Mouse (Mus musculus): Measurements from ENCODE around the gene Cnot8.
"Not testable (repeated sequence)": the region's sequence is repeated elsewhere in the genome, so short reads cannot be mapped to it uniquely, and the experiment has no call there.

Gene Cnot8

DNA sequence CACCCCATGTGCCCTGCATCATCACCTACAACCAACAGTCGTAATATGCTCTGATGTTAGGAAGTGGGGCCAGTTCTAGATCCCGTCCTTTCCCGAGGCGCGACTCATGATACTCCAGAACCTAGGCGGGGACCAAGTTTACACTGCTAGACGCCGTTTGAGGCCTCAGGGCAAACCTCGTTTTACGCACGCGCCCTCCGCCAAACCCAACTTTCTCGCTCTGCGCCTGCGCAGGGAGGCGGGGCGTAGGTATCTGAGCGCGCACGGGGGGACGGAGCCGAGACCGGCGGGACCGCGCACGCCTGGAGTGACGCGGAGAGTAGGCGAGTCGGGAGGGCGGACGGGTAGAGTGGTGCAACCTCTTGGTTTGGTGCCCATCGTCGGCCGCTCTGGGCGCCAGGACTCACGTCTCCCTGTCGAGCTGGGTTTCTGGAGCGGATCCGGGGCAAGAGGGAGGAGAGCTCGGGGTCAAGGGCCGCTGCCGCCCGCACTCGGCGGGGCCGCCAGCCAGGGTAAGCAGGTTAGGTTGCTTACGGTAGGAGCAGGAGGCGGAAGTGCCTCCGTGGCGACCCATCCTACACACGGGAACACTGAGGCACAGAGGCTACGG lies at the start of gene Cnot8:
Cnot8 (plus strand) TSS at position 457 of the 610 bp plus-strand sequence.
- peak; percentile 99 for DNase-seq

DNA sequence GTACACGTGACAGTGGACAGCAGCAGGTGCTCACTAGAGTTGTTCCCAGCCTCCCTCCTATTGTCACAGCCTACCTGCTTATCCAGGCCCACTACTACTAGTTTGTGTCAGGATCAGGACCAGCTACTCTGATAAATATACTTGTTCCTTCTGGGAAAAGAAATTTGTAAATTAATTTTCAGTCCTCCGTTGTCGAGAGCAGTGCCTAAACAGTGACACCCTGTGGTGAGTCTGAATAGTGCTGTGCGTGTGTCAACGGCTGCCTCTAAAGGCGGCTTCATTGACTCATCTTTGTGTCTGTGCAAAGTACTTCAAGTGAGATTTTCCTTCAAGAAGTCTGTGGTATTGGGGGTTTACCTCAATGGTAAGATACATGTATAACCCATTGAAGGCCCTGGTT lies 46.5 kb upstream of the Cnot8 start:
- DNase-seq: peak; percentile 51 to 75

DNA sequence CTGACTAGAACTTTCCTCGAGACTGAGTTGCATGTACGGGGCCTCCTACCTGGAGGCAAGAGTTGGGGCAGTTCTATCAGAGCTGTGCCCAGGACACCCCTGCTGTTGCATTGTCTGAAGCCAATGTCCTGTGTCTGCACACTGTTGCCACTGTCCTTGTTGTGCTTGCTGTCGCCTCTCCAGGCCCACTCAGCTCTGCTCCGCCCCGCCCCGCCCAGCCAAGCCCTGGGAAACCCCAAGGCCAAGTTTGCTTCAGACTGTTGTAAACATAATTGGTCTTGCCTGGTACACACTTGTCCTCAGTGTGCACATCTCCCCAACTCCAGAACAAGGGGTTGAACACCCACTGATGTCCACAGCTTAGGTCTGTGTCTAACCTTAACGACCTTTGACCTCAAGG lies 44.2 kb upstream of the Cnot8 start:
- DNase-seq: not testable (repeated sequence)

DNA sequence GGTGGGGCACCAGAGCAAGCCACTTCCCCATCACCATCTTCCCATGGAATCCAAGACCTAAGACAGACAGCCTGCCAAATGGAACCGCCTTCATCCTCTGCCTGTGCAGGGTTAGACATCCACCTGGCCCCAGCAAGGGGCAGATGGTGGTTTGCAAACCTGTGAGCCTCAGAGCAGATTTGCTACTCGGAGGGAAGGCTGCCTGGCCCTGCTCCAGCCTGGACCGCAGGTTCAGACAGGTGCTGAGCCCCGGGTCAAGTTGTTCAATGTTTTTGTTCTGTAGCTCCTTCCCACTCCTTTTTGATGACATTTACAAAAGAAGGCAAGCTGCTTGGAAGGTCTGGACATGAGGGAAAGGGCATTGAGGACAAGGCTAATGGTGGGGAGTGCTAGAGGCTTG lies 42.7 kb upstream of the Cnot8 start:
- DNase-seq: peak; percentile 73 to 85

DNA sequence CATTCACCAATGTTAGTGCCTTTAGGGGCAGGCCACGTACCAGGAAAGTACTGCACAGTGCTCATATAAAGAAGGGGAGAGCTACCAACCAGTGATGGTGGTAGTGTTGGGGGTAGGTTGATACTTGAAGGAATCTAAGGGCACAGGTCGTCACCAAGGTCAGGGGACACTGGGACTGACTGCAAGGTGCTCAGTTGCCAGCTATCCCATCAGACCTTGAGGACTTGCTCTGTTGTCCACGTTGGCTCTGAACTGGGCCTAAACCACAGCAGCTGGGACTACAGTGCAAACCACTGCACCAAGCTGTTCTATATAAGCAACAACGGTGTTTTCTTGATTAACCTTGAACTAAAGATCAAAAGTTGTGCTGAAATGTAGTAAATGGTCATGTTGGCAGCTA lies 41.4 kb upstream of the Cnot8 start:
- DNase-seq: no peak

DNA sequence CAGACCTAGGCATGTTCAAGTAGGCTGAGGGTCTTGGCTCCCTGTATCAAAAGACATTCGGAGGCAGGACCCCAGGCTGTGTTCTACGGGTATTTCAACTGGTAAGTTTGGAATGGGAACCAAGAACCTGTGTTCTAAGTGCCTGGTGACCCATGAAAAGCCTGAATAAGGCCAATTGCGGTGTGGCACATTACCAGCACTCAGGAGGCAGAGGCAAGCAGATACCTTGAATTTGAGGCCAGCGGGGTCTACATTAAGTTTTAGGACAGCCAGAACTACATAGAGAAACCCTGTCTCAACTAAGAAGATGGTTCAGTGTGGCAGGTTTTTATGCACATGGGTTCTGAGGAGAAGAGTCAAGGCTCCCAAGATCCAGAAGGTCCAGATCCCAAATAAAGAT lies 38.9 kb upstream of the Cnot8 start:
- DNase-seq: no peak

DNA sequence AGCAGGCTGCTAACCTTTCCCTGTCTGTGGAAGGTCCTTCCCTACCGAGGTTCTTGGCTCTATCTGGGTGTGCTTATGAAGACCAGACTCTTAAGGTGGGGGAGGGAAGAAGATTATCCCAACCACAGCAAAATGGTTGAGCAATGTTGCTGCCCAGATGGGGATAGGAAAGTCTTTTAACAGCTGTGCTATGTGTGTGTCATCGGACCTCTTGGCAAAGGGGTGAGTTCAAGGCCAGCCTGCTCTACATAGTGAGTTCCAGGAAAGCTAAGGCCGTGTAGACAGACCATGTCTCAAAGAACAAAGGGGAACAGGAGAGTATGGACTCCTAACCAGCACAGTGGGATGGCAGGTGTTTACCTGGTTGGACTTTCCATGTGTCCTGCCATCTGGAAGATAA lies 31.0 kb upstream of the Cnot8 start:
- DNase-seq: no peak

DNA sequence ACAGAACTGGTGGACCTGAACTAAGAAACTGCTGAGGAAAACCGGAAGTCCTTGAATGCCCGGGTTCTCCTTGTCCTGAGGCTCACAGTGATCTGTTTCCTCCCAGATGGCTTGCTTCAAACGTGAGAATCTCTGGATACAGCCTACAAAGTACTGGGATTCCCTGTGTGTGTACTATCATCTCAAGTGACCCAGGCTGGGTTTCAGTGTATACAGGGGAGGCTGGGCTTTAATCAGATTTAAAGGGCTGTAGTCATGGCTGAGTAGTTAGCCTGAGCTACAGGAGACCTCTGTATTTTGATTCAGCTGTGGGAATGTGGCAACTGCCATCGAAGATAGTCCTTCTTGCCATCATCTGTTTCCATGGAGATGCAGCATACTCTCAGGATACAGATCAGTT lies 26.7 kb upstream of the Cnot8 start:
- no peak for DNase-seq

DNA sequence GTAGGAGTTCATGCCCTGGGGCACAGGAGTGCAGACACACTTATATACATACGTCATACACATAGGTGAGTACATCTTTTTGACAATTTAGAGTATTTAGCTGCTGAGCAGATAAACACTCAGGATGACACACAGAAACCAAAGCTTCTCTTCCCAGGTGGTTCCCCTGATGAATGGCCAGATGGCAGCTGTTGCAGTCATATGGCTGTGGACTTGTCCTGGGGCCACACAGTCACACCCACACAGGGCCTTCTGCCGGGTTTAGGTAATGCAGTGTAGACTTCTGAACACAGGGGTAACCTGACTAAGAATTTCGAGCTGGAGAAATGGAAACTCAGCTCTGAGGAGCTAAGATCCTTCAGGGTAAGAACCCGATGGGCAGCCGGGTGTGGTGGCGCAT lies 22.2 kb upstream of the Cnot8 start:
- DNase-seq: peak in 1 of 2 experiments; percentile 64

DNA sequence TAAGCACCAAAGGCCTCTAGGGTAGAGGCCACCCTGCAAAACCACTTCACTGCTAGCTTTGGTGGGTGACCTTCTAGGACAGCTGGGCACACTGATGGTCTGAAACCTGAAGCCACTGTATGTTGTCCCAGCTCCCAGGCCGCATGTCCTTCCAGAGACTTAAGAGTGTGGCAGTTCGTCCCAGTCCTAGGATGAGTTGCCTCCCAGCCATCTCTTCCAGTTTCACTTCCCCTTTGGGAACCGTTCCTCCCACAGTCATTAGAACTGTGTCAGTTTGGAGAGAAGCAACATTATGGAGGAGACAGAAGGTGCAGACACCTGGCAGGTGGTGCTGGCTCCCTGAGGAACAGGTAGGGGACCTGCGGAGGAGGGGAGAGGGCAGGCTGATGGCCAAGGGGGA lies 11.4 kb upstream of the Cnot8 start:
- no peak for DNase-seq

DNA sequence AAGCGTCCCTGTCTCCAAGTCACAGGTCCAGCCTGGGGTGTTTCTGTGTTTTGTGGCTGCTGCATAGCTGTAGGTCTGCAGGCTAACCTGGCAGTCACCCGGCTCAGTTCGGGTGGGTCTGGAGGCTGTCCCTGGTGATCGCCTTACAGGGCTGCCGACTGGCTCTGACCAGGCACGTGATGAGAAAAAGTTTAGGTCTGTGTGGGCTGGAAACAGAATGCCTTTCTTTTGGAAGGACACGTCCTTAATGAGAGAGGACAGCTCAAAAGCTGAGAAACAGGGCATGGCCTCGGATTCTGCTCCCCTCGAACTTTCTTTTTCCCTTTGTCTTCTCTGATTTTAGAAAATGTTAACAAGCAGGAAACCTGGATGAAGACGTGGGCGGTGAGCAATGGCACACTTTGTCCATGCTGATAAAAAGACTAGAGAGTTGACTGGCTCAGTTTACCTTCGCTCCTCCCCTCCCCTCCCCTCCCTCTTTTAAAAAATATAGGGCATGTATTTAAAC lies 10.9 kb upstream of the Cnot8 start, which contains the start of gene Gm12248:
Gm12248 (minus strand) TSS at position 114 of the 508 bp plus-strand sequence.
- no peak for DNase-seq

DNA sequence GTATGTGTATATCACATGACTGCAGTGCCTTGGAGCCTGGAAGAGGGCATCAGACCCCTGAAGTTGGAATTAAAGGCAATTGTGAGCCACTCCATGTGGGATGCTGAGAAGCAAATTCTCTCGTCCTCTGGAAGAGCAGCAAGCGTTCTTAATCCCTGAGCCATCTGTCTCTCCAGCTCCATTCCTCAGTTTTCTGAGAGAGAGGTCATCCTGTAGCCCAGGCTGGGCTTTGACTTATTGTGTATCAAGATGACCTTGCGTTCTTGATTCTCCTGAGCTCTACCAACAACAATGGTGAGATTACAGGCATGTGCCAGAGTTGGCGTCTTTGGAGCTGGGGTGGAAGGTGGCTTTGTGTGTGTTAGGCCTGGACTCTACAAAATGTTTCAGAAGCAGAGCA lies 9.2 kb upstream of the Cnot8 start:
- DNase-seq: peak in 1 of 2 experiments; percentile 12

DNA sequence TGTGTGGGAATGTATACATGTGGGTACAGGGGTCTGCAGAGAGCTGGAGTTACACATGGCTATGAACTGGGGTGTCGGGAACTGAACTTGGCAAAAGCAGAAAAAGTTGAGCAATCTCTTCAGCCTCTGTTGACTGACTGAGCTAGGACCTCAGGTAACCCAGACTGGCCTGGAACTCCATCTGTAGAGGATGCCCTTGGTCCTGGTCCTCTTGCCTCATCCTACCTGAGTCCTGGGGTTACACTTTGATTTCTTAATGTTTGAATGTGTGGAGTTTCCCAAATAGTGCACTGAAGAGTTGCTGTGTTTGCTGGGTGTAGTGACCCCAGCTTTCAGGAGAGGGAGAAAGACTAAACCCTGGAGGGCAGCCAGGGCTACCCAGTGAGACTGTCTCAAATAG lies 8.4 kb upstream of the Cnot8 start:
- DNase-seq: no peak

DNA sequence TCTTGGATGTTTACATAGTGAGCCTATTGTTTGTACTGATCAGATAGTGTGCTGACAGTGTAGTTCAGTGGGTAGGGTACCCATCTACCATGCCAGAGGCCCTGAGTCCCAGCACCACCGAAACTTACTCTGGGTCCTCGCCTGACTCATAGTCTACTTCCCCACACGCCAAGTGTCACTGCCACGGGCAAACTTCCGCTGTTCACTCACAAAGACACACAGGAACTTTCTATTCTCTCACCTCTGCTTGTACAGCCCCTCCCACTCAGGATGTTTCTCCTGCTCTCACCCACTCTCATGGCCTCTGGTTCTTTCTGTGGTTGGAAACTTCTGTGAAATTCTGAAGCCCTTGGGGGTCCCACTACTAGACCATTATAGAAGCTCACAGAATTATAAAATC lies 7.8 kb upstream of the Cnot8 start:
- no peak for DNase-seq

DNA sequence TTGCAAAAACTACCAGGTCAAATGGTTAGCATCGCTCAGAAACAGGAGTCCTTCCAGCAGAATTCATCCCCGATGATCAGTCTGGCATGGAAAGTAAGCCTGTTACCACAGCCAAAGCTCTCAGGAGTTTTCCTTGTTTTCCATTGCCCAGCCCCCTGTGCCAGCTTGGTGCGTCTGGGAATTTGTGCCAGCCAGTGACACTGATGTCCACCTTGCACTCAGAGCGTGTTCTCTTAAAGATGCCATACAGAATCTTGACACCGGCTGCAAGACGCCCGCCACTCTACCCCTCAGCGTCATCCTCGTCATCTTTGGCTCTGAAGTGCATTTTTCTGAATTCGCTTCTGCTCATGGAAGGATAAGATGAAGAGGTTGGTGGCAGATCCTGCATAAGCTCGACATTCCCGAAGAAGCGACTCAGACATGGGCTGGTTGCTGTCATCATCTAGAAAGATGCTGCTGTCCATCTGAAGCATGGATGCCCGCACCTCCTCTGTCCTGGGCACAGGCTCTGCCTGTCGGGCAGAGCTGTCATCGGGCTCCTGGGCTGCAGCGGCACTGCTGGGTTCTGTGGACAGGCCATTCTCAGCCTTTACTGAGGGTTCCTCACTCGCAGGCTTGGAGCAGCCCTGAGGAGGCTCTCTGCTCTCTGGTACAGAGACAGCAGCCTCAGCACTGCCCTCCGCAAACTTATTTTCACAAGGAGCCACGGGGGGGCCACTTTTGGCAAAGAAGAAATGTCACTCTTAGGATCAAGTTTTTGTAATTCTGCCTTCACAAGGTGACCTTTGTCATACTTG lies 6.9 kb upstream of the Cnot8 start:
- peak; percentile 68 to 71 for DNase-seq

DNA sequence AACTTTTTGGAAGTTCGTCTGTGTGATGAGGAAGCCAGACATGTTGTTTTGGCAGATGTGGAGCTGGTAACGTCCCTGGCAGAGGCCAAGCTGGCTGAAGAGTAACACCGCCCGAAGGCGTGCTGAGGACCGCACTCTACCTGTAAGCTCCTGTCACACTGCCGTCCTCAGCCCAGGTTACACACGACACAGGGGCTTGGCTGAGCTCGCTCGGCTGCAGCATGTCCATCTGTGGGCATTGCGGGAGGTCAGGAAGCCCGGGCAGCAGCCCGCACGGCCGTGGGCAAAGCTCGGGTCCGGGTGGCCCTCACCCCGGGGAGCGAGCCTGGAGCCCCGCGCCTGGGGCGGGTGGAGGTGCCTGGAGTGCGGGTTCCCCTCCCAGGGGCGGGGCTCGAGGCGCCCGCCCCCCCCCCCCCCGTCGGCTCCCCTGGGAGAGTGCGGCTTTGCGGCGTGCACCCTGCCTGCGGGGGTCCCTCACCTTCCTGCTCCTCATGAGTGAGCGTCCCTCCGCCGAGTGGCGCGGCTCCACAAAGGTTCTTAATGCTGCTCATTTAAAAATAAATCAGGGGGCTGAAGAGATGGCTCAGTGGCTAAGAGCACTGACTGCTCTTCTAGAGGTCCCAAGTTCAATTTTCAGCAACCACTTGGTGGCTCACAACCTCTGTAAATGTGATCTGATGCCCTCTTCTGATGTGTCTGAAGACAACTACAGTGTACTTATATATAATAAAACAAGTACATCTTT lies 6.2 kb upstream of the Cnot8 start:
- peak; percentile 75 to 76 for DNase-seq

DNA sequence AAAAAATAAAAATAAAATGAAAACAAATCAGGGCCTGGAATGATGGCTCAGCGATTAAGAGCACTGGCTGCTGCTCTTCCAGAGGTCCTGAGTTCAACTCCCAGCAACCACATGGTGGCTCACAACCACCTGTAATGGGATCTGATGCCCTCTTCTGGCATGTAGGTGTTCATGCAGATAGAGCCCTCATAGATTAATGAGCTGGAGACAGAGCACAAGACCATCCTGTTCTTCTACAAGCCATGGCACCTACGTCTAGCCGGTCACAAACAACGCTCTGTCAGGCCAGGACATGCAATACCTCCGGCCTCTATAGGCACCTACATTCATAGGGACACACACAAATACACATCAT lies 5.6 kb upstream of the Cnot8 start:
- DNase-seq: not testable (repeated sequence)

DNA sequence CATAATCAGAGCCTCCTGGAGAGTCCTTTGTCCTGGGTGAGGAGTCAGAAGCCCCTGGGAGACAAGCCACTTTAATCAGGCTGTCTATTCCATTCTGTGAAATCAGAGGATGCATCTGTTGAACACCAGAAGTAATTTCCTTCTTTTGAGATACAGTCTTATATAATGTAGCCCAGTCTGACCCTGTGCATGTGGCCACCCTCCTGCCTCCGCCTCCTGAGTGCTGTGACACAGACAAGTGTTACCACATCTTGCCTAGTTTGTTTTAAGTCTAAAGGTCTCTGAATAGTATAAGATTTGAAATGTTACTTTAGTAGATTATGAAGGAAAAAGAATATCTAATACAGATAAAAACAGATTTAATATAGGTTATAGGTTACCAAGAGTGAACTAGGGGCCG lies 3.9 kb upstream of the Cnot8 start:
- no peak for DNase-seq

DNA sequence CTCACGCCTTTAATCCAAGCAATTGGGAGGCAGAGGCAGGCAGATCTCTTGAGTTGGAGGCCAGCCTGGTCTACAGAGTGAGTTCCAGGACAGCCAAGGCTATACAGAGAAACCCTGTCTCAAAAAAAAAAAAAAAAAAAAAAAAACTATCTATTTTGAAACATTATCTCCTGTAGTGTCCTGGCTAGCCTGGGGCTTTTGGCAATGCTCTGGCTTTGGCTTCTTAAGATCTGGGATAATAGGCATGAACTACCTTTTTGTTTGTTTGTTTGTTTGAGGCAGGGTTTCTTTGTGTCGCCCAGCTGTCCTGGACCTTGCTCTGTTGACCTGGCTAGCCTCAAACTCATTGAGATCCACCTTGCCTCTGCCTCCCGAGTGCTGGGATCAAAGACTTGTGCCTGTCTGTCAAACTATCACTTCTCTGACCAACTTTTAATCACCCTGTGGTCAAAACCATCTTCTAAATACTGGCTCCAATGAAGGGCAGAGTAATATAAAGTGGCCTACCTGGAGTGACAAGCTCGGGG lies 2.7 kb upstream of the Cnot8 start:
- DNase-seq: no peak

DNA sequence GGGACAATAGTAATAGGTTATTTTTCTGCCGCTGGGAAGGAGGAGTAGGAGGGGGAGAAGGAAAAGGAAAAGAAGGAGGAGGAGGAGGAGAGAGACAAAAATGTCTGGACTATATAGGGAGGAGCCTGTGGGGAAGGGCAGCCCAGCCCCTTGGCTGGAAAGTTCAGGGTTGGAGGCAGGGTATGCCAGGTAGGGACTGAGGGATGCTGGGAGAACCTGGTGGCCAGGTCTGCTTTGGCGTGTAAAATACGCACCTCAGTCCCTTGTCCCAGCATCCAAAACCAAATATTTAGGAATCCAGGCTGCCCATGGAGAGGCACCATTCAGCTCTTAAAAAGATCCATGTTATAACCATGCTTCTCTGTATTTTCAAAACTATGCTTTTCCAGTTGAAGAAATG lies 1.8 kb upstream of the Cnot8 start:
- DNase-seq: no peak

DNA sequence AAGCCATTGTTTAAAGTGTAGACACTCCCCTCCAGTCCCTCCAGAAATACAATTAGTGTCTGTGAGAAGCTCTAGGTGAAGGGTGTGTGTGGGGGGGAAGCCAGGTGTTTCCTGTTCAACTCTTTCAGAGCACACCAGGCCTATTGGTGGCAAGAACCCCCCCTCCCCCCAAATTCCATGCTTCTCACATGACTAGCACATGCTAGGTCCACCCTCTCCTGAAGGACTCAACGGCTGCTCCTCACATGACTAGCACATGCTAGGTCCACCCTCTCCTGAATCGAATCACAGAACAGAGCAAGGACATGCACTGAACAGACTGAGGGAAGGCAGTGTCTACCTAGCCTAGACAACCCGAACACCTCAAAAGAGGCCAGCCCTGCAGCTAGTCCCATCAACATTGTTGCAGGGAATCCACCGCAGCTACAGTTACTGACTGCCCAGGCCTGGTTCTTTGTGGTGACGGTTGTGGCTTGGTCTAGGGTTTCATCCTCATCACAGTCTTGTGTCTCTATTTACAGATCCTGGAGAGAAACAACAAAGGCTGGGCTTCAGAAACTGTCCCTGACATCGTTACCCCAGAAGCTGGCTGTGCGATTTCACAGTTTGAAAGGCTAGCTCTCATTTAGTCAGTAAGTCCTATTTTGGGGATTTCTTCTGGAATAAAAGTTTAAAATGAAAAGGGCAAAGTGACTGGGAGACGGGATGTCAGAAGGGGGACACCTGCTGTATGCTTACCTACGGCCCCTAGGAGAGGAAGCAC lies 1.2 kb upstream of the Cnot8 start:
- DNase-seq: no peak

DNA sequence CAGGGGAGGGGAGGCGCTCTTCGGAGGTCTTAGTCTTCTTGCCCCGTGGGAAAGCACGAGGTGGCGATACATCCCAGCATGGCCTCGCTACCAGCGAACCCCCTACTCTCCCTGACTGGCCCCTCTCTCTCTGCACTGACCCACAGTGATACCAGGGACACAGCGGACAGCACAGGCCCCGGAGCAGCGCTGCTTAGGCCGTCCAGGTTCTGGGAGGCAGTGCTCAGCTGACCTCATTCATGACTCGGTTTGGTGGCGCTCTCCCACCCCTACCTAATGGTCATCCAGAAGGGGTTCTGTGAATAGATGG lies 654 bp upstream of the Cnot8 start:
- DNase-seq: no peak

DNA sequence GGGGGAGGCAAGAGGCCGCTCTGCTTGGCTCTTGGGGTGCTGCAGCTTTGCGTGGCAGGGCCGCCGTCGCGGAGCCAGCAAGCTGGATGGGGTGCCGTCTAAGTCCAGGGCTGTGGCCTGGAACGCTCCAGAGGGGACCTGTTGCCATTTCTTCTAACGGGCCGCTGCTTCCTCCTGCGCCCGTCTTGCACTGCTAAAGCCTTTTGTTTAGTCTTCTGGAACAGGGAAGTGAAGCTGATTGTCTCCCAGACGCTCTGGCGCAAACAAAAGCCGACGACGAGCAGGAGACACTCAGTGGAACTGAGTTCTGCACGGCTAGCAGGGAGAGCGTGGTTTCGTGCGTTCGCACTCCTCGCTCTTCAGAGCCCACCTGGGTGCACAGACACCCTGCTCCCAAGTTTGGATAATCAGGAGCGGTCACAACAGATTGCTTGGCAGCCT lies 418 bp downstream of the Cnot8 start:
- DNase-seq: no peak

Data from cerebellum, postnatal 25 days (tissue).